ENCODE assay signal across 13 mouse cellular contexts in the genomic region with DNA sequence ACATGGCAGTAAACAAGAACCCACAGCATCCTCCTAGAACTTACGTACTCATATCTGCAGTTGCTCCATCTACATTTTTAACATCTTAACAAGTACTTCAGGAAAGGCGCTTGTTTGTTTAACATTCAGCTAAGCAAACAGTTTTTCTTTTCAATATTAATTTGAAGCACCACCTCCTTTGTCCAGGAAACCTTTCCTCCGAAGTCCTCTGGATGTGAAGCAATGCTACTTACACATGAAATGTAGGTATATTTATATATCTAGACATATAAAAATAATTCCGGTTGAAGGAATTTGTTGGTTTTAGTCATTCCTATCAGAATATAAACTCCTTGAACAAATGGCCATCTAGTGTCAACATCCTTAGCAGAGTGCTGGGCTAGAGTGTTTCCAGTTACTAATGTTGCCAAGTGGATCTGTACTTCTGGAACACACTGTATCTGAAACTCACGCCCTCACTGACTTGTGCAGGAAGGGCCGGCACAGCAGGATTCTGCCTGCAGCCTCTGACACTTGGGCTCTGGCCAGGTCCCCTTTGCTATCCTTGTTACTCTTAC. TPM values are rescaled to one million over a fixed set of nuclear protein-coding genes. Genes with fewer than 3 reads are reported as not detected.
A peak's percentile ranks its signal among the peaks of the same experiment; 100 is the strongest.
DNase-seq lines count a peak whose midpoint lies in the region; ATAC-seq and TF ChIP-seq lines count a peak whose summit lies in the region.
"Had no signal": no experiment of that assay in that cellular context is flagged by ENCODE, and none has a peak within 500 bp of the region (broad histone marks: within the 10 kb centered on the region; RNA-seq: fewer than 3 reads in every experiment).

No protein-coding gene starts in this region.

- intact Hi-C loops in heart, postnatal 14 days (cut with DNase I) = loop anchor here (10.0 kb wide), 1 partner anchor 78 kb away; no protein-coding TSS in a partner anchor

- TF ChIP-seq CTCF in midbrain, postnatal 0 days (IDR thresholded peaks at IDR 0.05) = no peak

- no peak overlapping the region for H3K9ac ChIP-seq in midbrain, embryonic 11.5 days (ENCODE audit: low read length)
- H3K9ac ChIP-seq in midbrain, postnatal 0 days (replicated peaks; ENCODE audit: low read length, poor library complexity, severe bottlenecking) = no peak overlapping the region
- H3K9ac ChIP-seq: hindbrain, embryonic 13.5 days; limb, embryonic 12.5 days; liver, embryonic 15.5 days had no signal

- H3K27me3 ChIP-seq in midbrain, embryonic 11.5 days (ENCODE audit: control insufficient read depth, insufficient read depth, low read length) = no peaks in the 10 kb centered on the region
- H3K27me3 ChIP-seq in midbrain, postnatal 0 days (ENCODE audit: insufficient read depth, low read length) = no peaks in the 10 kb centered on the region
- H3K27me3 ChIP-seq: hindbrain, embryonic 13.5 days; limb, embryonic 12.5 days; liver, embryonic 15.5 days had no signal

- no peak overlapping the region for H3K27ac ChIP-seq in midbrain, embryonic 11.5 days (ENCODE audit: low read depth, low read length)
- no peak overlapping the region for H3K27ac ChIP-seq in midbrain, postnatal 0 days (ENCODE audit: low read depth, low read length)
- H3K27ac ChIP-seq: hindbrain, embryonic 13.5 days; limb, embryonic 12.5 days; liver, embryonic 15.5 days; midbrain, embryonic 10.5 days had no signal

- 81% methylated on average over 6 of the region's 6 CpGs for WGBS in midbrain, embryonic 11.5 days
- WGBS in midbrain, postnatal 0 days = 86% methylated on average over 6 of the region's 6 CpGs

- H3K36me3 ChIP-seq in midbrain, embryonic 11.5 days (ENCODE audit: control insufficient read depth, insufficient read depth, low read length) = no peaks in the 10 kb centered on the region
- no peaks in the 10 kb centered on the region for H3K36me3 ChIP-seq in midbrain, postnatal 0 days (ENCODE audit: insufficient read depth, low read length)
- H3K36me3 ChIP-seq: hindbrain, embryonic 13.5 days; limb, embryonic 12.5 days; liver, embryonic 15.5 days; midbrain, embryonic 10.5 days had no signal

- no peak for ATAC-seq in midbrain, embryonic 11.5 days (ENCODE audit: low FRiP score)
- ATAC-seq in midbrain, postnatal 0 days (ENCODE audit: low FRiP score) = no peak
- ATAC-seq in monocyte, adult 5-6 weeks (replicated peaks; ENCODE audit: insufficient number of reproducible peaks, low FRiP score, low TSS enrichment, poor library complexity, severe bottlenecking) = no peak

- no peaks in the 10 kb centered on the region for H3K9me3 ChIP-seq in midbrain, embryonic 11.5 days (ENCODE audit: control insufficient read depth, low read length)
- no peaks in the 10 kb centered on the region for H3K9me3 ChIP-seq in midbrain, postnatal 0 days (ENCODE audit: low read length)
- H3K9me3 ChIP-seq: hindbrain, embryonic 13.5 days; limb, embryonic 12.5 days; liver, embryonic 15.5 days; midbrain, embryonic 10.5 days had no signal

- peak; percentile 82 for DNase-seq in heart, adult 11 months
- no peak for DNase-seq in heart, postnatal 14 days
- DNase-seq in midbrain, embryonic 11.5 days (ENCODE audit: low spot score, missing footprints) = peak; percentile 39
- DNase-seq in midbrain, postnatal 0 days (ENCODE audit: low spot score) = no peak
- peak; percentile 54 for DNase-seq in lung, postnatal 14 days
- no peak for DNase-seq in MN1 (ENCODE audit: low spot score)
- DNase-seq: kidney, adult 11 months; thymus, adult 2 months had no signal

- no peak overlapping the region for H3K4me2 ChIP-seq in midbrain, embryonic 11.5 days
- no peak overlapping the region for H3K4me2 ChIP-seq in midbrain, postnatal 0 days (ENCODE audit: low read depth, low read length, poor library complexity, severe bottlenecking)
- H3K4me2 ChIP-seq: hindbrain, embryonic 13.5 days; limb, embryonic 12.5 days; liver, embryonic 15.5 days had no signal

- H3K4me3 ChIP-seq in midbrain, embryonic 11.5 days (ENCODE audit: low read depth, low read length) = no peak overlapping the region
- no peak overlapping the region for H3K4me3 ChIP-seq in midbrain, postnatal 0 days (ENCODE audit: low read depth, low read length)
- H3K4me3 ChIP-seq: hindbrain, embryonic 13.5 days; limb, embryonic 12.5 days; liver, embryonic 15.5 days; midbrain, embryonic 10.5 days had no signal

- no peaks in the 10 kb centered on the region for H3K4me1 ChIP-seq in midbrain, embryonic 11.5 days (ENCODE audit: control insufficient read depth, insufficient read depth, low read length)
- H3K4me1 ChIP-seq in midbrain, postnatal 0 days (ENCODE audit: insufficient read depth, low read length) = no peaks in the 10 kb centered on the region
- H3K4me1 ChIP-seq: hindbrain, embryonic 13.5 days; limb, embryonic 12.5 days; liver, embryonic 15.5 days; midbrain, embryonic 10.5 days had no signal

RNA-seq across cellular contexts. Expression of gene Usp47, which starts 10.6 kb away (rescaled TPM):
- total RNA-seq in heart, postnatal 14 days (2021) = 10 to 100 TPM; 65.8 to 66.1 TPM
- polyA plus RNA-seq in midbrain, embryonic 11.5 days (2014; fragmentation: Nextera tagmentation; extraction: Ambion mirVana) = 98.7 and 117 TPM in 2 replicates
- 79.0 and 96.9 TPM in 2 replicates for total RNA-seq in midbrain, postnatal 0 days (2014; rRNA removed)
- polyA plus RNA-seq in midbrain, postnatal 0 days (2015; fragmentation: Nextera tagmentation; extraction: Ambion mirVana) = 49.2 and 52.2 TPM in 2 replicates
- 128 to 156 TPM (median 131 TPM) in 3 replicates for total RNA-seq in monocyte, adult 5-6 weeks (2017)

Comparison
In these comparisons a context has a peak if more than half of its experiments do, and no peak if none do; other contexts are left out.
1. DNase-seq: peak in heart, adult 11 months (single experiment), midbrain, embryonic 11.5 days (single experiment) and lung, postnatal 14 days (single experiment); none in heart, postnatal 14 days (0 of 2), midbrain, postnatal 0 days (single experiment) and MN1 (single experiment).